Mouse (Mus musculus) heart, postnatal 0 days (tissue): ENCODE data around the gene Mlh3.

Experiments
- CTCF ChIP-seq: IDR thresholded peaks from 2 replicates; pipeline ENCODE4 v1.5.1; 2016; ENCODE audit warnings: antibody characterized with exemption, control low read depth, low read depth
- EP300 ChIP-seq: IDR thresholded peaks from 2 replicates; pipeline ENCODE4 v1.6.1; 2016; ENCODE audit warnings: antibody characterized with exemption, low read depth

GRCm38 (mm10) chr12:85304725-85305124 lies 34.3 kb upstream of the Mlh3 start:
- TF ChIP-seq EP300 (no peak), CTCF (no peak)
